Mouse (Mus musculus) forebrain, embryonic 11.5 days (tissue): Measurements from ENCODE around the gene Agrp. TPM values are rescaled to one million over a fixed set of nuclear protein-coding genes. Genes with fewer than 3 reads are reported as not detected.

Experiments
- ATAC-seq: fragments of 200-750 bp; cut with Nextera tagmentation; replicated peaks from 2 replicates; pipeline ENCODE4 v1.8.0; 2017; ENCODE audit warnings: moderate TSS enrichment; ENCODE audit not compliant: low FRiP score
- DNase-seq: peaks from one replicate; pipeline ENCODE4 v3.0.0-alpha.2; 2017; ENCODE audit warnings: low spot score
- H3K27ac ChIP-seq: fragments of 300-500 bp; sonication (generic); 2 replicates; pipeline ENCODE4 v1.5.1; 2014; ENCODE audit warnings: low read depth, low read length
- H3K27me3 ChIP-seq: fragments of 300-500 bp; sonication (generic); 2 replicates; pipeline ENCODE4 v1.6.1; 2014; ENCODE audit warnings: mild to moderate bottlenecking, low read length, mixed read lengths; ENCODE audit not compliant: control insufficient read depth, insufficient read depth
- H3K36me3 ChIP-seq: fragments of 300-500 bp; sonication (generic); 2 replicates; pipeline ENCODE4 v1.6.1; 2014; ENCODE audit warnings: mild to moderate bottlenecking, low read length, moderate library complexity, mixed read lengths; ENCODE audit not compliant: control insufficient read depth, insufficient read depth
- H3K4me1 ChIP-seq: fragments of 300-500 bp; sonication (generic); replicated peaks from 2 replicates; pipeline ENCODE4 v1.6.1; 2014; ENCODE audit warnings: low read length, mixed read lengths; ENCODE audit not compliant: control insufficient read depth, insufficient read depth
- H3K4me2 ChIP-seq: fragments of 300-500 bp; sonication (generic); 2 replicates; pipeline ENCODE4 v1.6.1; 2014; ENCODE audit warnings: low read depth, mild to moderate bottlenecking, low read length, moderate library complexity, mixed read lengths; ENCODE audit not compliant: severe bottlenecking
- H3K4me3 ChIP-seq: fragments of 300-500 bp; sonication (generic); 2 replicates; pipeline ENCODE4 v1.5.1; 2014; ENCODE audit warnings: low read depth, low read length
- H3K9ac ChIP-seq: fragments of 300-500 bp; sonication (generic); 2 replicates; pipeline ENCODE4 v1.6.1; 2014; ENCODE audit warnings: low read length
- H3K9me3 ChIP-seq: fragments of 300-500 bp; sonication (generic); 2 replicates; pipeline ENCODE4 v1.6.1; 2016; ENCODE audit warnings: low read length, mixed read lengths; ENCODE audit not compliant: control insufficient read depth
- WGBS: fragments of 180-500 bp; shearing (Covaris S2); extraction: QIAGEN DNeasy Blood & Tissue Kit; methylation state at CpG from one replicate; pipeline ENCODE4 v1.1.7; 2014; 5-methylcytosine and 5-hydroxymethylcytosine counted together
- polyA plus RNA-seq: library from polyadenylated mRNA; unstranded; fragments of >200 nt; fragmentation: Nextera tagmentation; extraction: Ambion mirVana; gene quantifications from 2 replicates; pipeline ENCODE4 v1.2.1, GENCODE M21; 2014

The Agrp gene
- polyA plus RNA-seq, 1 experiment from 2014 or later = 0.49 TPM

GRCm38 (mm10) chr8:105640511-105640910, 3.3 kb upstream of the Agrp start:
- Histone ChIP-seq H3K4me3 (no peak overlapping the region), H3K27ac (no peak overlapping the region), H3K4me2 (no peak overlapping the region), H3K9me3 (no peaks in the 10 kb centered on the region), H3K9ac (no peak overlapping the region), H3K27me3 (no peaks in the 10 kb centered on the region), H3K4me1 (no peaks in the 10 kb centered on the region; the same call in 1 of the 2 replicates), H3K36me3 (peaks cover 7% of the 10 kb centered on the region)
- WGBS = 91% methylated on average over 2 of the region's 2 CpGs
- no peak for ATAC-seq
- DNase-seq = no peak

- H3K36me3 ChIP-seq = peaks cover 7% of the 10 kb centered on the region
- 84% methylated on average over 1 of the region's 1 CpGs for WGBS
- H3K9ac ChIP-seq = no peak overlapping the region
- no peak overlapping the region for H3K4me2 ChIP-seq
- ATAC-seq = no peak
- H3K9me3 ChIP-seq = no peaks in the 10 kb centered on the region
- H3K4me3 ChIP-seq = no peak overlapping the region
- DNase-seq = no peak
- H3K27ac ChIP-seq = no peak overlapping the region
- no peaks in the 10 kb centered on the region for H3K27me3 ChIP-seq
- H3K4me1 ChIP-seq = peaks cover 2% of the 10 kb centered on the region; the same call in 1 of the 2 replicates
These were observed 2.6 kb upstream of the Agrp start for GRCm38 (mm10) chr8:105639835-105640234.

GRCm38 (mm10) chr8:105638510-105638909, 1.3 kb upstream of the Agrp start:
- ATAC-seq (no peak), DNase-seq (no peak)
- Histone ChIP-seq H3K4me2 (peak overlapping the region; percentile 63; the same call in 1 of the 2 replicates), H3K4me3 (peak overlapping the region; percentile 96), H3K9me3 (no peaks in the 10 kb centered on the region), H3K36me3 (peaks cover under 1% of the 10 kb centered on the region; the same call in 1 of the 2 replicates), H3K27me3 (no peaks in the 10 kb centered on the region), H3K27ac (no peak overlapping the region), H3K4me1 (peaks cover 2% of the 10 kb centered on the region; the same call in 1 of the 2 replicates), H3K9ac (peak overlapping the region; percentile 100; the same call in 1 of the 2 replicates)
- WGBS = 85% methylated on average over 4 of the region's 4 CpGs

- Histone ChIP-seq H3K9me3 (no peaks in the 10 kb centered on the region), H3K4me2 (peak overlapping the region; percentile 63), H3K27me3 (no peaks in the 10 kb centered on the region), H3K36me3 (no peaks in the 10 kb centered on the region), H3K9ac (peak overlapping the region; percentile 100), H3K4me1 (peaks cover 2% of the 10 kb centered on the region; the same call in 1 of the 2 replicates), H3K27ac (peak overlapping the region; percentile 100), H3K4me3 (peak overlapping the region; percentile 96)
- DNase-seq (no peak), ATAC-seq (no peak)
- WGBS = under 1% methylated on average over 11 of the region's 11 CpGs
These were observed 428 bp upstream of the Agrp start for GRCm38 (mm10) chr8:105637601-105638041.

- 2% methylated on average over 100 of the region's 126 CpGs for WGBS
- H3K27me3 ChIP-seq = no peaks in the 10 kb centered on the region
- no peaks in the 10 kb centered on the region for H3K9me3 ChIP-seq
- H3K4me1 ChIP-seq = peaks cover 2% of the 10 kb centered on the region; the same call in 1 of the 2 replicates
- peak within 1 kb of the TSS; percentile 100 for H3K9ac ChIP-seq
- peak within 1 kb of the TSS; percentile 63 for H3K4me2 ChIP-seq
- peak; percentile 99 for DNase-seq
- ATAC-seq = peak; percentile 92
- no peaks in the 10 kb centered on the region for H3K36me3 ChIP-seq
- peak within 1 kb of the TSS; percentile 100 for H3K27ac ChIP-seq
- peak within 1 kb of the TSS; percentile 96 for H3K4me3 ChIP-seq
These were observed 903 bp downstream of the Agrp start, which contains the start of gene Ctcf for GRCm38 (mm10) chr8:105636018-105636962. Gene Ctcf (plus strand): TSS chr8:105636568.

GRCm38 (mm10) chr8:105635481-105635880, 1.7 kb downstream of the Agrp start:
- Histone ChIP-seq H3K9me3 (no peaks in the 10 kb centered on the region), H3K27me3 (no peaks in the 10 kb centered on the region), H3K4me2 (peak overlapping the region; percentile 57), H3K9ac (peak overlapping the region; percentile 100), H3K27ac (peak overlapping the region; percentile 100; the same call in 1 of the 2 replicates), H3K36me3 (no peaks in the 10 kb centered on the region), H3K4me1 (peaks cover 2% of the 10 kb centered on the region; the same call in 1 of the 2 replicates), H3K4me3 (peak overlapping the region; percentile 96)
- DNase-seq = no peak
- WGBS = 2% methylated on average over 11 of the region's 11 CpGs
- no peak for ATAC-seq

- peak overlapping the region; percentile 57 for H3K4me2 ChIP-seq
- H3K9ac ChIP-seq = peak overlapping the region; percentile 100
- H3K4me3 ChIP-seq = peak overlapping the region; percentile 96
- peaks cover 2% of the 10 kb centered on the region; the same call in 1 of the 2 replicates for H3K4me1 ChIP-seq
- no peaks in the 10 kb centered on the region for H3K9me3 ChIP-seq
- H3K27me3 ChIP-seq = no peaks in the 10 kb centered on the region
- H3K36me3 ChIP-seq = no peaks in the 10 kb centered on the region
- 95% methylated on average over 2 of the region's 2 CpGs for WGBS
- DNase-seq = no peak
- no peak for ATAC-seq
- H3K27ac ChIP-seq = no peak overlapping the region
These were observed 2.3 kb downstream of the Agrp start for GRCm38 (mm10) chr8:105634771-105635458.

- ATAC-seq (no peak), DNase-seq (no peak)
- H3K36me3 ChIP-seq = no peaks in the 10 kb centered on the region
- no peak overlapping the region for H3K4me2 ChIP-seq
- no peak overlapping the region for H3K9ac ChIP-seq
- no peak overlapping the region for H3K4me3 ChIP-seq
- H3K4me1 ChIP-seq = no peaks in the 10 kb centered on the region
- no peak overlapping the region for H3K27ac ChIP-seq
- H3K9me3 ChIP-seq = no peaks in the 10 kb centered on the region
- no peaks in the 10 kb centered on the region for H3K27me3 ChIP-seq
- WGBS = 93% methylated on average over 4 of the region's 4 CpGs
These were observed 7.9 kb downstream of the Agrp start for GRCm38 (mm10) chr8:105629337-105629736.
